ENCODE assay signal across 8 mouse cellular contexts in the genomic region with DNA sequence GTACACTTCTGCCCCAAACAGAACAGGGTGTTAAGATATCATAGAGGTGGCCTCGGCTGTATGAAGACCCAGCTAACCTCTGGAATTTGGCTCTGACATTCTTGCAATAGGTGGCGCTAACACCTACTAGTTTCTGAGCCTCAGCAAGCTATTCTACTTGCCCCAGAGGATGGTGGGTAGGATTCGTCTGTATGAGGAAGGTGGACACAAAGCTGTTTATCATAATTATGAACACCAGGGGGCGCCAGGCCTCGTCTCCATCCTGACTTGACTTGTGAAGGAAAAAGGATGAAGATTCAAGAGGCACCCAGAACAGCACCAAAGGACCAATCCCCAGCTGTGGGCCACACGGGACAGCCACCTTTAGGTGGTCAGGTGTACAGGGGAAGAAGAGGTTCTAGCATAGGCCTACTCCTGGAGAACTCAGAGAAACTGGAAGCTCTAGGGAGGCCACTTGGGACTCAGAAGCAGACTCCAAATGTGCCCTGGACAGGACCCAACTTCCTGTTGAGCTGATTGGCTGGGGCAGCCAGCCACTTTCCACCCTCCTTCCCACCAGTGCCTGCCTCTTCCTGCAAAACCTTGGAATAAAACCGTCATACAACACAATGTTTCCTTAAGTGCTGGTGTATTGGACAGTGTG. TPM values are rescaled to one million over a fixed set of nuclear protein-coding genes. Genes with fewer than 3 reads are reported as not detected.
DNase-seq lines count a peak whose midpoint lies in the region; ATAC-seq and TF ChIP-seq lines count a peak whose summit lies in the region.

No protein-coding gene starts in this region.

- ATAC-seq in cerebellum, adult (ENCODE audit: insufficient number of reproducible peaks, low FRiP score, low TSS enrichment) = no peak

- no peak for TF ChIP-seq POLR2A in brain, embryonic 14.5 days (IDR thresholded peaks at IDR 0.05; ENCODE audit: borderline replicate concordance, extremely low read depth, insufficient read depth, insufficient read length, poor library complexity, severe bottlenecking)
- TF ChIP-seq POLR2A in spleen, adult 2 months (IDR thresholded peaks at IDR 0.05; ENCODE audit: low read depth, low read length) = no peak

- TF ChIP-seq CTCF in brain, embryonic 14.5 days (IDR thresholded peaks at IDR 0.05; ENCODE audit: borderline replicate concordance, extremely low read depth, insufficient read depth, insufficient read length) = peak; percentile 52; the same call in 1 of the 2 replicates
- 0 out of 2 replicates have a peak, but pooled peaks have one; percentile 26 for TF ChIP-seq CTCF in spleen, adult 2 months (IDR thresholded peaks at IDR 0.05; ENCODE audit: extremely low read depth, insufficient read depth, insufficient read length, insufficient replicate concordance)

- no peaks in the 10 kb centered on the region for H3K36me3 ChIP-seq in spleen, adult 2 months (ENCODE audit: control insufficient read depth, insufficient read depth, low read length)

- 19% methylated on average over 7 of the region's 7 CpGs for WGBS in spleen, adult 2 months

- no peak overlapping the region for H3K27ac ChIP-seq in spleen, adult 2 months (ENCODE audit: insufficient read depth, low read length)

- peak; percentile 16 to 42 for DNase-seq in cerebellum, adult 18-20 months
- peak; percentile 89 for DNase-seq in CD4-positive, CD25-positive, alpha-beta regulatory T cell, adult 2 months (ENCODE audit: low read depth, low spot score)
- peak; percentile 47 for DNase-seq in brain, embryonic 14.5 days (ENCODE audit: low read depth)
- peak; percentile 37 for DNase-seq in gastrocnemius, adult 18-20 months (ENCODE audit: low spot score)
- DNase-seq in kidney, postnatal 25 days = peak; percentile 50 to 64
- peak; percentile 65 for DNase-seq in lung, postnatal 14 days
- peak; percentile 51 to 55 for DNase-seq in spleen, adult 2 months (ENCODE audit: low read depth in 1 of 2, low spot score in 2 of 2)

- no peak overlapping the region for H3K4me3 ChIP-seq in spleen, adult 2 months (ENCODE audit: extremely low read depth, insufficient read depth, insufficient read length)

- H3K27me3 ChIP-seq in spleen, adult 2 months (ENCODE audit: control insufficient read depth, insufficient read depth, low read length) = no peaks in the 10 kb centered on the region

- no peaks in the 10 kb centered on the region for H3K4me1 ChIP-seq in spleen, adult 2 months (ENCODE audit: control insufficient read depth, insufficient read depth, insufficient read length)

RNA-seq across cellular contexts. Expression of a gene that starts 32.3 kb away (rescaled TPM):
- 6.4 and 8.1 TPM in 2 replicates for polyA plus RNA-seq in brain, embryonic 14.5 days (2012; rRNA removed)
- 1 to 10 TPM; 5.0 to 6.4 TPM for total RNA-seq in gastrocnemius, adult 18-20 months (2021)
- 1.5 TPM in 2 replicates for polyA plus RNA-seq in spleen, adult 2 months (2012; rRNA removed)

Comparison
In these comparisons a context has a peak if more than half of its experiments do, and no peak if none do; other contexts are left out.
1. DNase-seq: peak in every context shown above with its lines; median percentile 89 in CD4-positive, CD25-positive, alpha-beta regulatory T cell, adult 2 months; 65 in lung, postnatal 14 days; 57 in kidney, postnatal 25 days; 53 in spleen, adult 2 months; 47 in brain, embryonic 14.5 days; 37 in gastrocnemius, adult 18-20 months; 29 in cerebellum, adult 18-20 months.